Comparison of ENCODE assay signal across 10 mouse cellular contexts in genomic region chr2:178728794-178729120, GRCm38 (mm10).
DNase-seq lines count a peak whose midpoint lies in the region; ATAC-seq lines count a peak whose summit lies in the region.
"Had no signal": no experiment of that assay in that cellular context is flagged by ENCODE, and none has a peak within 500 bp of the region (broad histone marks: within the 10 kb centered on the region; RNA-seq: fewer than 3 reads in every experiment).

No protein-coding gene starts in this region.

- no peak overlapping the region for H3K9ac ChIP-seq in heart, embryonic 13.5 days
- H3K9ac ChIP-seq in hindbrain, embryonic 15.5 days = no peak overlapping the region
- H3K9ac ChIP-seq in midbrain, embryonic 16.5 days (ENCODE audit: low read depth, low read length) = peak overlapping the region; percentile 8

- no peak overlapping the region for H3K27ac ChIP-seq in heart, embryonic 13.5 days (replicated peaks)
- peak overlapping the region; percentile 73 for H3K27ac ChIP-seq in forebrain, embryonic 10.5 days
- H3K27ac ChIP-seq in hindbrain, embryonic 15.5 days (replicated peaks) = no peak overlapping the region
- H3K27ac ChIP-seq in midbrain, embryonic 16.5 days (ENCODE audit: low read length) = peak overlapping the region; percentile 53

- peaks cover 9% of the 10 kb centered on the region; the same call in 1 of the 2 replicates for H3K4me1 ChIP-seq in heart, embryonic 13.5 days
- H3K4me1 ChIP-seq in forebrain, embryonic 10.5 days = peaks cover 28% of the 10 kb centered on the region
- peaks cover 16% of the 10 kb centered on the region for H3K4me1 ChIP-seq in hindbrain, embryonic 15.5 days (replicated peaks)
- peaks cover 17% of the 10 kb centered on the region for H3K4me1 ChIP-seq in midbrain, embryonic 16.5 days (ENCODE audit: control insufficient read depth, insufficient read depth, low read length)

- no peak for DNase-seq in heart, adult 18-20 months
- DNase-seq in forebrain, embryonic 10.5 days (ENCODE audit: extremely low spot score, low spot score) = no peak
- no peak for DNase-seq in gastrocnemius, adult 8-10 months (ENCODE audit: low spot score in 2 of 2)
- no peak for DNase-seq in urinary bladder, postnatal 36 days (ENCODE audit: low spot score in 2 of 2)
- no peak for DNase-seq in cerebellum, postnatal 4 days (ENCODE audit: low spot score in 2 of 2)
- DNase-seq: B cell, adult 2 months; spleen, adult 18-20 months had no signal

- H3K27me3 ChIP-seq in heart, embryonic 13.5 days (replicated peaks) = peaks cover 16% of the 10 kb centered on the region; the same call in 1 of the 2 replicates
- H3K27me3 ChIP-seq in forebrain, embryonic 10.5 days (ENCODE audit: poor library complexity, severe bottlenecking) = peaks cover 7% of the 10 kb centered on the region; the same call in 1 of the 2 replicates
- H3K27me3 ChIP-seq in hindbrain, embryonic 15.5 days = no peaks in the 10 kb centered on the region
- H3K27me3 ChIP-seq in midbrain, embryonic 16.5 days (ENCODE audit: control insufficient read depth, insufficient read depth, low read depth, low read length) = no peaks in the 10 kb centered on the region; the same call in 1 of the 2 replicates

- H3K9me3 ChIP-seq in heart, embryonic 13.5 days = no peaks in the 10 kb centered on the region
- H3K9me3 ChIP-seq in forebrain, embryonic 10.5 days = no peaks in the 10 kb centered on the region
- H3K9me3 ChIP-seq in hindbrain, embryonic 15.5 days = no peaks in the 10 kb centered on the region
- H3K9me3 ChIP-seq in midbrain, embryonic 16.5 days (replicated peaks; ENCODE audit: control insufficient read depth, low read length, poor library complexity, severe bottlenecking) = no peaks in the 10 kb centered on the region

- H3K4me3 ChIP-seq in heart, embryonic 13.5 days = no peak overlapping the region
- H3K4me3 ChIP-seq in forebrain, embryonic 10.5 days = peak overlapping the region; percentile 32
- H3K4me3 ChIP-seq in hindbrain, embryonic 15.5 days = no peak overlapping the region
- no peak overlapping the region for H3K4me3 ChIP-seq in midbrain, embryonic 16.5 days (ENCODE audit: low read depth, low read length)

- ATAC-seq in heart, embryonic 13.5 days (ENCODE audit: extremely low read depth, insufficient number of reproducible peaks, low FRiP score, low TSS enrichment) = no peak
- ATAC-seq in hindbrain, embryonic 15.5 days (ENCODE audit: low FRiP score, low read depth) = 0 out of 2 replicates have a peak, but pooled peaks have one; percentile 52
- peak; percentile 72; the same call in 1 of the 2 replicates for ATAC-seq in midbrain, embryonic 16.5 days

- peak overlapping the region; percentile 51 for H3K4me2 ChIP-seq in heart, embryonic 13.5 days
- H3K4me2 ChIP-seq in hindbrain, embryonic 15.5 days = peak overlapping the region; percentile 42
- H3K4me2 ChIP-seq in midbrain, embryonic 16.5 days (ENCODE audit: low read length) = peak overlapping the region; percentile 33

- H3K36me3 ChIP-seq in heart, embryonic 13.5 days = no peaks in the 10 kb centered on the region
- no peaks in the 10 kb centered on the region for H3K36me3 ChIP-seq in forebrain, embryonic 10.5 days (replicated peaks)
- no peaks in the 10 kb centered on the region for H3K36me3 ChIP-seq in hindbrain, embryonic 15.5 days
- no peaks in the 10 kb centered on the region for H3K36me3 ChIP-seq in midbrain, embryonic 16.5 days (ENCODE audit: control insufficient read depth, insufficient read depth, low read length)

- WGBS in heart, embryonic 13.5 days = 2% methylated on average over 7 of the region's 7 CpGs
- WGBS in forebrain, embryonic 10.5 days = 9% methylated on average over 7 of the region's 7 CpGs
- 12% methylated on average over 7 of the region's 7 CpGs for WGBS in hindbrain, embryonic 15.5 days
- WGBS in midbrain, embryonic 16.5 days = 4% methylated on average over 7 of the region's 7 CpGs

Comparison
In these comparisons a context has a peak if more than half of its experiments do, and no peak if none do; other contexts are left out.
1. H3K27ac ChIP-seq: peak in forebrain, embryonic 10.5 days (single experiment) and midbrain, embryonic 16.5 days (single experiment); none in heart, embryonic 13.5 days (single experiment) and hindbrain, embryonic 15.5 days (single experiment).
2. Peak in every context shown above with its lines, with median percentiles within 50 percentile points of each other: H3K4me2 ChIP-seq.